Mouse (Mus musculus): ENCODE results near the gene Ptprk. TPM values are rescaled to one million over a fixed set of nuclear protein-coding genes. Genes with fewer than 3 reads are reported as not detected.

Gene Ptprk
- polyA plus RNA-seq, 1 experiment = 6.0 TPM

GRCm38 (mm10) chr10:28083625-28084024 is 9.0 kb downstream of the Ptprk start:
- DNase-seq = no peak
- Histone ChIP-seq H3K27ac (ENCODE audit: control insufficient read depth, insufficient read depth, low read length) (no peak overlapping the region), H3K4me1 (replicated peaks; ENCODE audit: control insufficient read depth, insufficient read depth, low read length) (no peaks in the 10 kb centered on the region), H3K36me3 (ENCODE audit: control insufficient read depth, insufficient read depth, low read length) (no peaks in the 10 kb centered on the region), H3K27me3 (ENCODE audit: control insufficient read depth, insufficient read depth, low read length) (no peaks in the 10 kb centered on the region), H3K4me3 (ENCODE audit: control insufficient read depth, insufficient read depth, low read length) (no peak overlapping the region)
- WGBS = 84% methylated on average over 1 of the region's 1 CpGs
- TF ChIP-seq CTCF (IDR thresholded peaks at IDR 0.05; ENCODE audit: borderline replicate concordance, control insufficient read depth, extremely low read depth, insufficient read depth, low read length, poor library complexity) = no peak

GRCm38 (mm10) chr10:28087341-28087740 is 12.7 kb downstream of the Ptprk start:
- DNase-seq = no peak
- TF ChIP-seq POLR2A (IDR thresholded peaks at IDR 0.05; ENCODE audit: control insufficient read depth, extremely low read depth, insufficient read depth, low read length, poor library complexity) (no peak), CTCF (IDR thresholded peaks at IDR 0.05; ENCODE audit: borderline replicate concordance, control insufficient read depth, extremely low read depth, insufficient read depth, low read length, poor library complexity) (no peak)
- Histone ChIP-seq H3K4me3 (ENCODE audit: control insufficient read depth, insufficient read depth, low read length) (no peak overlapping the region), H3K36me3 (ENCODE audit: control insufficient read depth, insufficient read depth, low read length) (no peaks in the 10 kb centered on the region), H3K4me1 (replicated peaks; ENCODE audit: control insufficient read depth, insufficient read depth, low read length) (no peaks in the 10 kb centered on the region), H3K27me3 (ENCODE audit: control insufficient read depth, insufficient read depth, low read length) (no peaks in the 10 kb centered on the region), H3K27ac (ENCODE audit: control insufficient read depth, insufficient read depth, low read length) (no peak overlapping the region)
- WGBS = 91% methylated on average over 6 of the region's 6 CpGs

- H3K4me1 ChIP-seq (replicated peaks; ENCODE audit: control insufficient read depth, insufficient read depth, low read length) = no peaks in the 10 kb centered on the region
- no peak overlapping the region for H3K27ac ChIP-seq (ENCODE audit: control insufficient read depth, insufficient read depth, low read length)
- no peaks in the 10 kb centered on the region for H3K27me3 ChIP-seq (ENCODE audit: control insufficient read depth, insufficient read depth, low read length)
- 95% methylated on average over 3 of the region's 3 CpGs for WGBS
- H3K4me3 ChIP-seq (ENCODE audit: control insufficient read depth, insufficient read depth, low read length) = no peak overlapping the region
- H3K36me3 ChIP-seq (ENCODE audit: control insufficient read depth, insufficient read depth, low read length) = no peaks in the 10 kb centered on the region
- TF ChIP-seq CTCF (IDR thresholded peaks at IDR 0.05; ENCODE audit: borderline replicate concordance, control insufficient read depth, extremely low read depth, insufficient read depth, low read length, poor library complexity) = no peak
- TF ChIP-seq POLR2A (IDR thresholded peaks at IDR 0.05; ENCODE audit: control insufficient read depth, extremely low read depth, insufficient read depth, low read length, poor library complexity) = no peak
- no peak for DNase-seq
Measured at GRCm38 (mm10) chr10:28087749-28088148, 13.1 kb downstream of the Ptprk start.

GRCm38 (mm10) chr10:28096007-28096406 is 21.4 kb downstream of the Ptprk start:
- no peaks in the 10 kb centered on the region for H3K4me1 ChIP-seq (replicated peaks; ENCODE audit: control insufficient read depth, insufficient read depth, low read length)
- H3K36me3 ChIP-seq (ENCODE audit: control insufficient read depth, insufficient read depth, low read length) = no peaks in the 10 kb centered on the region
- no peak for DNase-seq
- no peak for TF ChIP-seq POLR2A (IDR thresholded peaks at IDR 0.05; ENCODE audit: control insufficient read depth, extremely low read depth, insufficient read depth, low read length, poor library complexity)
- no peak for TF ChIP-seq CTCF (IDR thresholded peaks at IDR 0.05; ENCODE audit: borderline replicate concordance, control insufficient read depth, extremely low read depth, insufficient read depth, low read length, poor library complexity)
- no peak overlapping the region for H3K27ac ChIP-seq (ENCODE audit: control insufficient read depth, insufficient read depth, low read length)
- H3K4me3 ChIP-seq (ENCODE audit: control insufficient read depth, insufficient read depth, low read length) = no peak overlapping the region
- no peaks in the 10 kb centered on the region for H3K27me3 ChIP-seq (ENCODE audit: control insufficient read depth, insufficient read depth, low read length)

GRCm38 (mm10) chr10:28097637-28098036 is 23.0 kb downstream of the Ptprk start:
- TF ChIP-seq POLR2A (IDR thresholded peaks at IDR 0.05; ENCODE audit: control insufficient read depth, extremely low read depth, insufficient read depth, low read length, poor library complexity) (no peak), CTCF (IDR thresholded peaks at IDR 0.05; ENCODE audit: borderline replicate concordance, control insufficient read depth, extremely low read depth, insufficient read depth, low read length, poor library complexity) (no peak)
- no peak for DNase-seq
- Histone ChIP-seq H3K27ac (ENCODE audit: control insufficient read depth, insufficient read depth, low read length) (no peak overlapping the region), H3K4me1 (replicated peaks; ENCODE audit: control insufficient read depth, insufficient read depth, low read length) (no peaks in the 10 kb centered on the region), H3K27me3 (ENCODE audit: control insufficient read depth, insufficient read depth, low read length) (no peaks in the 10 kb centered on the region), H3K36me3 (ENCODE audit: control insufficient read depth, insufficient read depth, low read length) (no peaks in the 10 kb centered on the region), H3K4me3 (ENCODE audit: control insufficient read depth, insufficient read depth, low read length) (no peak overlapping the region)
- 91% methylated on average over 7 of the region's 7 CpGs for WGBS

- WGBS = 84% methylated on average over 2 of the region's 2 CpGs
- Histone ChIP-seq H3K36me3 (ENCODE audit: control insufficient read depth, insufficient read depth, low read length) (no peaks in the 10 kb centered on the region), H3K27me3 (ENCODE audit: control insufficient read depth, insufficient read depth, low read length) (no peaks in the 10 kb centered on the region), H3K4me3 (ENCODE audit: control insufficient read depth, insufficient read depth, low read length) (no peak overlapping the region), H3K4me1 (replicated peaks; ENCODE audit: control insufficient read depth, insufficient read depth, low read length) (no peaks in the 10 kb centered on the region), H3K27ac (ENCODE audit: control insufficient read depth, insufficient read depth, low read length) (no peak overlapping the region)
- no peak for DNase-seq
- TF ChIP-seq CTCF (IDR thresholded peaks at IDR 0.05; ENCODE audit: borderline replicate concordance, control insufficient read depth, extremely low read depth, insufficient read depth, low read length, poor library complexity) = no peak
- TF ChIP-seq POLR2A (IDR thresholded peaks at IDR 0.05; ENCODE audit: control insufficient read depth, extremely low read depth, insufficient read depth, low read length, poor library complexity) = no peak
Measured at GRCm38 (mm10) chr10:28098923-28099322, 24.3 kb downstream of the Ptprk start.

- 96% methylated on average over 4 of the region's 4 CpGs for WGBS
- Histone ChIP-seq H3K36me3 (ENCODE audit: control insufficient read depth, insufficient read depth, low read length) (no peaks in the 10 kb centered on the region), H3K27me3 (ENCODE audit: control insufficient read depth, insufficient read depth, low read length) (no peaks in the 10 kb centered on the region), H3K4me3 (ENCODE audit: control insufficient read depth, insufficient read depth, low read length) (no peak overlapping the region), H3K27ac (ENCODE audit: control insufficient read depth, insufficient read depth, low read length) (no peak overlapping the region), H3K4me1 (replicated peaks; ENCODE audit: control insufficient read depth, insufficient read depth, low read length) (no peaks in the 10 kb centered on the region)
- DNase-seq = no peak
- TF ChIP-seq CTCF (IDR thresholded peaks at IDR 0.05; ENCODE audit: borderline replicate concordance, control insufficient read depth, extremely low read depth, insufficient read depth, low read length, poor library complexity) (no peak), POLR2A (IDR thresholded peaks at IDR 0.05; ENCODE audit: control insufficient read depth, extremely low read depth, insufficient read depth, low read length, poor library complexity) (no peak)
Measured at GRCm38 (mm10) chr10:28103406-28103906, 28.8 kb downstream of the Ptprk start.
